Mouse (Mus musculus) hindbrain, embryonic 16.5 days (tissue): ENCODE data around the gene Prex1. TPM values are rescaled to one million over a fixed set of nuclear protein-coding genes. Genes with fewer than 3 reads are reported as not detected.

Experiments
- ATAC-seq: fragments of 200-750 bp; cut with Nextera tagmentation; 2 replicates; pipeline ENCODE4 v1.8.0; 2017; ENCODE audit warnings: moderate TSS enrichment, moderate library complexity
- H3K27ac ChIP-seq: fragments of 300-500 bp; sonication (generic); 2 replicates; pipeline ENCODE4 v1.5.1; 2014; ENCODE audit warnings: low read depth, mild to moderate bottlenecking, control low read depth, low read length, moderate library complexity
- H3K27me3 ChIP-seq: fragments of 300-500 bp; sonication (generic); replicated peaks from 2 replicates; pipeline ENCODE4 v1.6.1; 2014; ENCODE audit warnings: low read length; ENCODE audit not compliant: control insufficient read depth, insufficient read depth
- H3K36me3 ChIP-seq: fragments of 300-500 bp; sonication (generic); 2 replicates; pipeline ENCODE4 v1.6.1; 2014; ENCODE audit warnings: mild to moderate bottlenecking, low read length, moderate library complexity, mixed read lengths; ENCODE audit not compliant: control insufficient read depth, insufficient read depth
- H3K4me1 ChIP-seq: fragments of 300-500 bp; sonication (generic); 2 replicates; pipeline ENCODE4 v1.6.1; 2014; ENCODE audit warnings: low read depth, low read length; ENCODE audit not compliant: control insufficient read depth, insufficient read depth
- H3K4me2 ChIP-seq: fragments of 300-500 bp; sonication (generic); 2 replicates; pipeline ENCODE4 v1.6.1; 2014; ENCODE audit warnings: mild to moderate bottlenecking, low read length, control low read depth, moderate library complexity
- H3K4me3 ChIP-seq: fragments of 300-500 bp; sonication (generic); 2 replicates; pipeline ENCODE4 v1.5.1; 2014; ENCODE audit warnings: mild to moderate bottlenecking, low read length, control low read depth, moderate library complexity
- H3K9ac ChIP-seq: fragments of 300-500 bp; sonication (generic); 2 replicates; pipeline ENCODE4 v1.6.1; 2014; ENCODE audit warnings: low read depth, mild to moderate bottlenecking, control low read depth, low read length, moderate library complexity
- H3K9me3 ChIP-seq: fragments of 300-500 bp; sonication (generic); 2 replicates; pipeline ENCODE4 v1.6.1; 2014; ENCODE audit warnings: mild to moderate bottlenecking, low read length, moderate library complexity; ENCODE audit not compliant: control insufficient read depth
- WGBS: fragments of 180-500 bp; shearing (Covaris S2); extraction: QIAGEN DNeasy Blood & Tissue Kit; methylation state at CpG from one replicate; pipeline ENCODE4 v1.1.7; 2014; 5-methylcytosine and 5-hydroxymethylcytosine counted together
- polyA plus RNA-seq: library from polyadenylated mRNA; unstranded; fragments of >200 nt; fragmentation: Nextera tagmentation; extraction: Ambion mirVana; gene quantifications from 2 replicates; pipeline ENCODE4 v1.2.1, GENCODE M21; 2015

Gene Prex1
- polyA plus RNA-seq, 1 experiment from 2014 or later: 27.3 TPM

GRCm38 (mm10) chr2:166564455-166564854 is 149.2 kb downstream of the Prex1 start:
- Histone ChIP-seq H3K36me3 (no peaks in the 10 kb centered on the region; the same call in 1 of the 2 replicates), H3K27ac (no peak overlapping the region), H3K4me2 (peak overlapping the region; percentile 32; the same call in 1 of the 2 replicates), H3K9ac (no peak overlapping the region), H3K9me3 (no peaks in the 10 kb centered on the region), H3K4me1 (0 out of 2 replicates have a peak, but pooled peaks cover 1% of the 10 kb centered on the region), H3K27me3 (no peaks in the 10 kb centered on the region), H3K4me3 (no peak overlapping the region)
- peak; percentile 41; the same call in 1 of the 2 replicates for ATAC-seq
- WGBS: 4% methylated on average over 11 of the region's 11 CpGs

- peak; percentile 51; the same call in 1 of the 2 replicates for ATAC-seq
- no peak overlapping the region for H3K9ac ChIP-seq
- no peak overlapping the region for H3K4me3 ChIP-seq
- H3K9me3 ChIP-seq: no peaks in the 10 kb centered on the region
- no peaks in the 10 kb centered on the region for H3K27me3 ChIP-seq
- H3K4me2 ChIP-seq: no peak overlapping the region
- no peak overlapping the region for H3K27ac ChIP-seq
- H3K36me3 ChIP-seq: no peaks in the 10 kb centered on the region; the same call in 1 of the 2 replicates
- WGBS: 18% methylated on average over 6 of the region's 6 CpGs
- 0 out of 2 replicates have a peak, but pooled peaks cover 3% of the 10 kb centered on the region for H3K4me1 ChIP-seq
Observed at GRCm38 (mm10) chr2:166563890-166564289, 149.7 kb downstream of the Prex1 start.

- peaks cover 7% of the 10 kb centered on the region for H3K4me1 ChIP-seq
- 87% methylated on average over 9 of the region's 9 CpGs for WGBS
- H3K9me3 ChIP-seq: no peaks in the 10 kb centered on the region
- no peak for ATAC-seq
- no peak overlapping the region for H3K4me3 ChIP-seq
- H3K4me2 ChIP-seq: no peak overlapping the region
- H3K36me3 ChIP-seq: no peaks in the 10 kb centered on the region
- H3K27me3 ChIP-seq: no peaks in the 10 kb centered on the region
- no peak overlapping the region for H3K9ac ChIP-seq
- H3K27ac ChIP-seq: no peak overlapping the region
Observed at GRCm38 (mm10) chr2:166563076-166563475, 150.6 kb downstream of the Prex1 start.

GRCm38 (mm10) chr2:166561781-166562180 is 151.9 kb downstream of the Prex1 start:
- ATAC-seq: no peak
- Histone ChIP-seq H3K36me3 (no peaks in the 10 kb centered on the region), H3K27me3 (peaks cover 2% of the 10 kb centered on the region; the same call in 1 of the 2 replicates), H3K4me3 (no peak overlapping the region), H3K4me2 (no peak overlapping the region), H3K9ac (no peak overlapping the region), H3K4me1 (peaks cover 9% of the 10 kb centered on the region), H3K27ac (no peak overlapping the region), H3K9me3 (no peaks in the 10 kb centered on the region)
- 81% methylated on average over 7 of the region's 7 CpGs for WGBS

GRCm38 (mm10) chr2:166560826-166561225 is 152.8 kb downstream of the Prex1 start:
- Histone ChIP-seq H3K36me3 (no peaks in the 10 kb centered on the region), H3K27me3 (peaks cover 3% of the 10 kb centered on the region; the same call in 1 of the 2 replicates), H3K4me3 (no peak overlapping the region), H3K9me3 (no peaks in the 10 kb centered on the region), H3K27ac (no peak overlapping the region), H3K4me2 (no peak overlapping the region), H3K4me1 (peaks cover 9% of the 10 kb centered on the region), H3K9ac (no peak overlapping the region)
- ATAC-seq: no peak
- WGBS: 94% methylated on average over 7 of the region's 7 CpGs

GRCm38 (mm10) chr2:166559531-166559930 is 154.1 kb downstream of the Prex1 start:
- Histone ChIP-seq H3K4me2 (no peak overlapping the region), H3K27me3 (peaks cover 3% of the 10 kb centered on the region; the same call in 1 of the 2 replicates), H3K4me3 (no peak overlapping the region), H3K9ac (no peak overlapping the region), H3K9me3 (no peaks in the 10 kb centered on the region), H3K36me3 (no peaks in the 10 kb centered on the region), H3K27ac (no peak overlapping the region), H3K4me1 (peaks cover 9% of the 10 kb centered on the region)
- ATAC-seq: no peak
- WGBS: 11% methylated on average over 10 of the region's 10 CpGs

GRCm38 (mm10) chr2:166555508-166555907 is 158.1 kb downstream of the Prex1 start:
- H3K4me1 ChIP-seq: peaks cover 9% of the 10 kb centered on the region

GRCm38 (mm10) chr2:166554169-166554505 is 159.5 kb downstream of the Prex1 start:
- Histone ChIP-seq H3K4me2 (no peak overlapping the region), H3K27me3 (peaks cover 3% of the 10 kb centered on the region; the same call in 1 of the 2 replicates), H3K27ac (no peak overlapping the region), H3K9me3 (no peaks in the 10 kb centered on the region), H3K9ac (no peak overlapping the region), H3K4me3 (no peak overlapping the region), H3K36me3 (no peaks in the 10 kb centered on the region), H3K4me1 (peaks cover 7% of the 10 kb centered on the region)
- ATAC-seq: no peak
- WGBS: 74% methylated on average over 11 of the region's 11 CpGs

More at GRCm38 (mm10) chr2:166555508-166555907, 158.1 kb downstream of the Prex1 start:
- WGBS: 58% methylated on average over 2 of the region's 2 CpGs
- H3K9ac ChIP-seq: no peak overlapping the region
- no peak overlapping the region for H3K4me3 ChIP-seq
- ATAC-seq: no peak
- H3K27me3 ChIP-seq: peaks cover 3% of the 10 kb centered on the region; the same call in 1 of the 2 replicates
- H3K4me2 ChIP-seq: no peak overlapping the region
- no peaks in the 10 kb centered on the region for H3K36me3 ChIP-seq
- no peaks in the 10 kb centered on the region for H3K9me3 ChIP-seq
- no peak overlapping the region for H3K27ac ChIP-seq

GRCm38 (mm10) chr2:166553502-166554168 is 160.0 kb downstream of the Prex1 start:
- Histone ChIP-seq H3K4me2 (no peak overlapping the region), H3K9ac (no peak overlapping the region), H3K4me3 (no peak overlapping the region), H3K36me3 (no peaks in the 10 kb centered on the region), H3K9me3 (no peaks in the 10 kb centered on the region), H3K27me3 (peaks cover 3% of the 10 kb centered on the region; the same call in 1 of the 2 replicates), H3K27ac (no peak overlapping the region), H3K4me1 (peaks cover 7% of the 10 kb centered on the region)
- 29% methylated on average over 18 of the region's 18 CpGs for WGBS
- ATAC-seq: no peak
